Mouse (Mus musculus) hindlimb bud, embryonic 11.5 days (tissue): ENCODE data around the gene Nampt.

Experiments
- DNase-seq: peaks from one replicate; pipeline ENCODE4 v3.0.0-alpha.2; 2012; ENCODE audit warnings: low read depth, low spot score; ENCODE audit errors: extremely low spot score

Gene Nampt

GRCm38 (mm10) chr12:32819416-32819815, at the start of gene Nampt:
Gene Nampt (plus strand): TSS chr12:32819545.
- peak; percentile 73 for DNase-seq

- no peak for DNase-seq
Measured at GRCm38 (mm10) chr12:32770766-32771165, 48.6 kb upstream of the Nampt start.

- DNase-seq, result no peak
Measured at GRCm38 (mm10) chr12:32774592-32774991, 44.8 kb upstream of the Nampt start.

GRCm38 (mm10) chr12:32789092-32789491, 30.3 kb upstream of the Nampt start:
- DNase-seq, result no peak

GRCm38 (mm10) chr12:32795765-32796471, 23.4 kb upstream of the Nampt start:
- no peak for DNase-seq

GRCm38 (mm10) chr12:32797438-32797837, 21.9 kb upstream of the Nampt start:
- DNase-seq, result no peak

- DNase-seq, result no peak
Measured at GRCm38 (mm10) chr12:32801078-32801477, 18.3 kb upstream of the Nampt start.

GRCm38 (mm10) chr12:32805559-32805958, 13.8 kb upstream of the Nampt start:
- DNase-seq, result no peak

GRCm38 (mm10) chr12:32819823-32820605, 669 bp downstream of the Nampt start:
- peak; percentile 82 for DNase-seq

GRCm38 (mm10) chr12:32820688-32821503, 1.6 kb downstream of the Nampt start:
- no peak for DNase-seq

GRCm38 (mm10) chr12:32821504-32822011, 2.2 kb downstream of the Nampt start:
- no peak for DNase-seq

- DNase-seq, result no peak
Measured at GRCm38 (mm10) chr12:32822066-32822465, 2.7 kb downstream of the Nampt start.

GRCm38 (mm10) chr12:32824586-32824985, 5.2 kb downstream of the Nampt start:
- DNase-seq, result no peak

- no peak for DNase-seq
Measured at GRCm38 (mm10) chr12:32826971-32827370, 7.6 kb downstream of the Nampt start.

GRCm38 (mm10) chr12:32828137-32828760, 8.9 kb downstream of the Nampt start:
- DNase-seq, result no peak

- no peak for DNase-seq
Measured at GRCm38 (mm10) chr12:32829321-32830090, 10.2 kb downstream of the Nampt start.

GRCm38 (mm10) chr12:32832076-32832475, 12.7 kb downstream of the Nampt start:
- DNase-seq, result no peak

GRCm38 (mm10) chr12:32834781-32835180, 15.4 kb downstream of the Nampt start:
- no peak for DNase-seq

GRCm38 (mm10) chr12:32835235-32835634, 15.9 kb downstream of the Nampt start:
- no peak for DNase-seq

GRCm38 (mm10) chr12:32838406-32838805, 19.1 kb downstream of the Nampt start:
- no peak for DNase-seq
